Mouse (Mus musculus) induced T-regulatory cell, adult 2 months (primary cell): ENCODE measurements around the gene Aurka.

Experiments
- DNase-seq: peaks from one replicate; pipeline ENCODE4 v3.0.0-alpha.2; 2012; ENCODE audit warnings: low read depth

Gene Aurka

GRCm38 (mm10) chr2:172381341-172381740, 11.0 kb upstream of the Aurka start:
- DNase-seq, result no peak

DNA sequence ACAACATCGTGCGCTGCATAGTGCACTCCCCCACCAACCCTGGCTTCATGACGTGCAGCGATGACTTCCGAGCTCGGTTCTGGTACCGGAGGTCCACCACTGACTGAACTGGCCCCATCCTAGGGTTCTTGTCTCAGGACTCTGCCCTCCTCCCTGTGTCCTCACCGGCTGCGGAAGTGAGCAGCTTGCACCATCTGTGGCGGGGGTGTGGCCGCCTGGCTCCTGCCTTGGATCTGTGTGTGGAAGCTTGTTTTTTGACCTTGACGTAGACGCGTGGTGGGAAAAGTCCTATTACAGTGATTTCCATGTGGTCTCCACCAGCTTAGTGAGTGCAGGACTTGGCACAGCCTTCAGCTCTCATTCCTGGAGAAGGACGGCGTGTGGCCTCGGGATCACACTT, 10.2 kb upstream of the Aurka start:
- DNase-seq, result no peak

DNA sequence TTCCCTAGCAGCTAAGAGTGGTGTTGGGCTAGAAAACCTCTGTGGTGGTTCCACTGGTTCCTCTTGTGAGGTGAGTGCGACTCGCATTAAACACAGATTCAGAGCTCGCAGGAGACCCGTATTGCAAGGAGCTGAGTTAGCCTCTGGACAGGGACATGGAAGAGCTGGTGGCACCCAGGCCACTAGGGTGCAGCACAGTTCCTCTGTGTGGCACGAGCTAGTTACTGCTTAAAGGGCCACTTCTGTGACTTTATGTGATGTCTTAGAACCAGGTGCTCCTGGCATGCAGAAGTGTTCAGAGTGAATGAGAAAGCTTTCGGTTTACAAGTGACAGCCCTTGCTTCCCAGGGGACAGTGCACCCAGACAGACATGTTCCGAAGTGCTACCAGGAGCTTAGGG, 8.0 kb upstream of the Aurka start:
- DNase-seq, result peak; percentile 83

GRCm38 (mm10) chr2:172376999-172377515, 6.7 kb upstream of the Aurka start:
- no peak for DNase-seq

GRCm38 (mm10) chr2:172376551-172376950, 6.2 kb upstream of the Aurka start:
- no peak for DNase-seq

DNA sequence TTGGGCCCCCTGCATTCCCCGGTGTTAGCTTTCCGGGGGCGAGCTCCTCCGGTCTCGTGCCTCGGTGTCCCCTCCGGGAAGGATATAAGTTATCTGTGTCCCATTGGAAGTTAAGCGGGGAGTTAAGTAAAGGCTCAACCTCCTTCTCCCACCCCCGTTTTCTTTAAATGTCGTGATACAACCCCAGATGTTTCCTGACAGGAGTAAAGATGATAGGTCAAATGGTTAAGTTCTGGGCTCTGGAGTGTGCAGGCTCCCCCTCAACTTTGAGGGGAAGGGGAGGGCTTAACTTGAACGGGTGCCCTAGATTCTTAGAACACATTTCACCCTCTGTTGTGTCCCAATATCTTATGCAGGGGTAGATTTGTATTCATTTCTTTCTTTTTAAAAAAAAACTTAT, 923 bp upstream of the Aurka start:
- no peak for DNase-seq

DNA sequence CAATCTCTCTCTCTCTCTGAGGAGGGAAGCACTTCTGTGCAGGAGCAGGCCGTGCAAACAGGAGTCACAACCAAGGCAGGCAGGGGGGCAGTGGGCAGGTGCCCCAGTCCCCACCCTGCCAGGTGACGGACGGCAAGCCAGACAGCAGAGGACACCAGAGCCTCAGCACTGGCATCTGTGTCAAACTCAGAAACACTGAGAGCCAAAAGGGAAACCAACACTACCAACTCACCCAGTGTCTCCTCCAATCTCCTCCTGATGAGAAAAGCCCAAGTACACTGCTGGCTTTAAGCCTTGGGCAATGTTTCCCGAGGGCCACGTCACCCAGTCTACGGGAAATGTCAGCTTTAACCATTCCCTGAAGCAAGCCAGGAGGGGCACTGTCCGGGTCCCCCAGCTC, 7.2 kb downstream of the Aurka start:
- no peak for DNase-seq

- DNase-seq, result no peak
Observed at GRCm38 (mm10) chr2:172355833-172356232, 14.5 kb downstream of the Aurka start.

GRCm38 (mm10) chr2:172354761-172355160, 15.6 kb downstream of the Aurka start:
- DNase-seq, result no peak

GRCm38 (mm10) chr2:172353218-172353617, 17.1 kb downstream of the Aurka start:
- DNase-seq, result no peak

DNA sequence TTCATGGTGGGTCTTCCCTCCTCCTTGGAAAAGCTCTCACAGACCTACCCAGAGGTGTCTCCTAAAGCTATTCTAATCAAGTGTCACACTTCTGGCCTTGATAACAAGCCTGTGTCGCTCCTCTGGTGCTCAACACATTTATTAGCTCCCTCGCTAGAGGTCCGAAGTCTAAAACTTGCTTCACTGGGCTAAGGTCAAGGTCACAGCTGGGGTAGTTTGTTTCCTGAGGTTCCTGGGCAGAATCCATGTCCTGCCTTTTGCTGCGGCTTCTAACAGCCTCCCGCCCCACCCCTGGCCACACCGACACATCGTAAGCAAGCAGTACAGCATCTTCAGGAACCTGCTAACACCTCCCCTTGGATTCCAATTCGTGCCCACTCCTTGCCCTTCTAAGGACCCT, 19.6 kb downstream of the Aurka start:
- no peak for DNase-seq

- DNase-seq, result no peak
Observed at GRCm38 (mm10) chr2:172349776-172350175, 20.6 kb downstream of the Aurka start.

DNA sequence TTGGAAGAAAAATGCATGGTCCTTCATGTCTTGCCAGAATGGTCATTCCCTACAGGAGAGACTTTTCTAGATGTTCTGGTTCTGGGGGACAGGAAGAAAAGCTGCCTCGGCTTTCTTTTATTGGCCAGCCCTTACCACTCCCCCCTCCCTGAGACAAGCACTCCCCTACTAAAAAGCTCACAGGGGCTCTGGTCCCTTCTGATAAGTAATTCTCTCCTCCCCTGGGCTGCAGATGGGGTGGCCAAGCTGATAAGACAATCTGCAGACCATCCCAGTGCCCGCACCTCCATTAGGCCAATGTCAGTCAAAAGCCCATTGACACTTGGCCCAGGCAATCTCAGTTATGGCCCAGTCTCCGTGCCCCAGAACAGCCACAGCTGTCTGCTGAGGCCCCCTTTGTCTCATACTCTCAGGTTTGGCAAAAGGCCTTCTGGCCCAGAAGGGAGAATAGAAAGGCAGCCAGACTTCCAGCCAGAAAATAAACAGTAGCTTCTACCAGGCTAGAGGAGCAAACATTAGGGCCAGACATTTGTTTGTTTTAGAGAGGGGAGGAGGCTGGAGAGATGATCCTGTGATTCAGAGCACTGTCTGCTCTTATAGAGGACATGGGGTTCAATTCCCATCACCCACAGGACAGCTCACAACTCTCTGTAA, 21.9 kb downstream of the Aurka start:
- no peak for DNase-seq

GRCm38 (mm10) chr2:172346933-172347611, 23.3 kb downstream of the Aurka start:
- peak; percentile 14 for DNase-seq

GRCm38 (mm10) chr2:172346034-172346929, 24.1 kb downstream of the Aurka start:
- DNase-seq, result peak; percentile 47

GRCm38 (mm10) chr2:172345258-172345738, 25.0 kb downstream of the Aurka start, which contains the start of gene Fam210b:
Fam210b (plus strand) TSS chr2:172345565.
- peak; percentile 99 for DNase-seq

DNA sequence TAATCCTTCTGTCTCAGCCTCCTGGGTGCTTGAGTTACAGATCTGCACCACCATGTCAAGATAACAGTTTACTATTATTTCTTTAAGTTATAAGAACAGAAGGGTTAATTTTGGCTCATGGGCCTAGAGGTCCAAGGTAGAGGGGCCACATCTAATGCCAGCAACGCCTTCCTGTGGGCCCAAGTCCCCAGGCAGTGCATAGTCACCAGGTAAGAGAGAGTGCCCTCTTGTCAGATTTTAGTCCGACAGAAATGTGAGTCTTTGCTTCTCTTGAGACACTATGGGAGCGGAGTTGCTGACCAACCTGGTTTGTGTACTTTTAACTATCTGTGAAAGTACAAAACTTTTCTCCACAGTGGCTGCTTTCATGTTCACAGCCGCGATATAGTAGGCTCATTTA, 25.7 kb downstream of the Aurka start:
- no peak for DNase-seq

GRCm38 (mm10) chr2:172343751-172344150, 26.6 kb downstream of the Aurka start:
- DNase-seq, result no peak

- DNase-seq, result no peak
Observed at GRCm38 (mm10) chr2:172341606-172342005, 28.7 kb downstream of the Aurka start.

DNA sequence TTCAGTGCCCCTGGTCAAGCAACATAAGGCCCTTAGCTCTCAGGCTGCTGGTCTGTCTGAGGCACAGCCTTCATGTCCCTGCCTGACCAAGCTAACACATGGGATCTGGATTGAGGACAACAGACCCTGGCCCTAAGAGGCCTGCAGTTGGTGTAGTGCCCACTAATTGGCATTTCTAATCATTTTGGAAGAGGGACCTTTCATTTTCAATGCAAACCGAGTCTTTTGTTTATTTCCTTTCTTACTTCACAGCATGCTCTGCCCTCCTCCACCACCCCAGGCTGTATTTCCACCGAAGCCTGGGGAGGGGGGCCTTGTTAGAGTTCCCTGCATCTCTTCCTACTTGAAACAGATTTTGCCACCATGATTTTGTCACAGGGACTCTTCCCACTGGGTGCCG, 29.4 kb downstream of the Aurka start:
- no peak for DNase-seq

DNA sequence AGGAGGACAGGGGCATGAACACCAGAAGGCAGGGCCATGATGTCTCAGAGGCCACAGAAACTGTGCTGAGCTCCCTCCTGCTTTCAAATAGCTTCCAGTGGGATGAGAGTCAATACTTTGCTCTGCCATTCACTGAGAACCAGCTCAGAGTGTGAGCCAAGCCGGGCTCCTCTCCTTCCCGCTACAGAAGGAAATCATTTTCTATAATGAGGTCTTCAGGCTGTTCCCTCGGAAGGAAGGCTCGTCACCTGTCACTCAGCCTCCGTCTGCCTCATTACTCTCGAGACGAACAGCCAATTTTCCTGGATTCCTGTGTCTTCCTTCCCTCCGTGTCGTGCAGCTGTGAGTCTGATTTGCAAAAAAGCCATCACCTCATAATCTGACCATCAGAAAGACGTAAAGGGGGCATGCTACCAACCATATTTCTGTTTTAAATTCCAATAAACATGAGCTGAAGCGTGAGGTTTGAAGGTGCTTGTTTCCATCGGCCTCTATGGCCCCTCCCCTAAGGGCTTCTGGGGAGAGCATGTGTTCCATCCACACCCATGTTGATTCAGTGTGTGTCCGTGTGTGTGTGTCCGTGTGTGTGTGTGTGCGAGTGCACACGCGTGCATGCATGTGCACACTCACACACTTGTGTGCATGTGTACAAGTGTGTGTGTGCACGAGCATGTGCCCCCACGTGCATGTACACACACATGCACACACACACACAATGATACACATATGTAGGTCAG, 32.0 kb downstream of the Aurka start:
- no peak for DNase-seq

GRCm38 (mm10) chr2:172329179-172329578, 41.2 kb downstream of the Aurka start:
- peak; percentile 29 for DNase-seq
